Mouse (Mus musculus) spleen, adult 18-20 months (tissue): ENCODE measurements around the gene 4930519P11Rik.
A peak's percentile ranks its signal among the peaks of the same experiment; 100 is the strongest.

Experiments
- DNase-seq, 2 experiments: peaks; one replicate each; pipeline ENCODE4 v3.0.0; 2022; ENCODE audit warnings: mixed read lengths in 2 of 2

The 4930519P11Rik gene

DNA sequence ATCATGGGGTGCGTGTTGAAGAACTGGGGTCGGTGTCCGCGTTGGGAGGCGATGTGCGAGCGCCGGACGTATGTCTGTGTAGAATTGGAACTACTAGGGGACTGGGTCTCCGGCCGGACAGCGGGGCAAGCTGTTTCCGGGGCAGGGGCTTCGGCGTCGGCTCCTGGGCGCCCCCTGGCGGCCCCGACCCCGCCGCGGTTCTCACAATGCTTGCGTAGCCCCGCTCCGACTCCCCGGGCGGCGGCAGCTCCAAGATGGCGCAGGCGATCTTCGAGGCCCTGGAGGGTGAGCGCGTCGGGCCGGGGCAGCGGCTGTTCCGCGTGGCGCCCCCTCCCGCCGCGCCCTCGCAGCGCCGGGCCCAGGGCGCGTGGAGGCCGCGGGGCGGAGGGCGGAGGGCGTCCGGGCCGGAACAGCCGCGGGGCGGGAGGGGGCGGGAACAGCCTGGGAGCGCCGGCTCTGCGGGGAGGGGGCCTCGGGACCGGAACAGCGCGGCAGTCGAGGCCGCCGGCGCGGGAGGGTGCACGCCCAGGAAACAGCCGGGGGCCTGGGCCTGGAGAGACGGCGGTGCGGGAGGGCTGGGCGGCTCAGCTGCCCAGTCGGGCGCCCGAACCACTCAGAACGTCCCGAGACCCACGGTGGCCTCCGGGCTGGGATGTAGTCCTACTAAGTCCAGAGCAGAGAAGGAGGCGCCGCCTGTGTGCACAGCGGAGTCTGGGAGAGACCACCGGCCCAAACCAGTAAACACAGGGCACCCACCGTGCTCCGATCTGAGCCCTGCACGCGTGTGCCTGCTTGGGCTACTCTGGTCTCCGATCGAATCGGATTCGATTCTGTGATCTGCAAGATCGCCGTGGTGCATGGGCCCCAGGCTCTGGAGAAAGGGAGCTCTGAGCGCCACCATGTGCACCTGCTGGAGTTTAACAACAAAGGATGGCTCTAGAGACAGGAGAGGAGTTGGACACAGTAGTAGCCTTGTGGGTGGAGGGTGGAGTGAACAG is at the start of gene 4930519P11Rik, which contains the start of gene Zfp341:
4930519P11Rik (minus strand) TSS at position 320 of the 998 bp plus-strand sequence.
Zfp341 (plus strand) TSS at position 180 of the 998 bp plus-strand sequence.
- DNase-seq = peak; percentile 84 to 88

DNA sequence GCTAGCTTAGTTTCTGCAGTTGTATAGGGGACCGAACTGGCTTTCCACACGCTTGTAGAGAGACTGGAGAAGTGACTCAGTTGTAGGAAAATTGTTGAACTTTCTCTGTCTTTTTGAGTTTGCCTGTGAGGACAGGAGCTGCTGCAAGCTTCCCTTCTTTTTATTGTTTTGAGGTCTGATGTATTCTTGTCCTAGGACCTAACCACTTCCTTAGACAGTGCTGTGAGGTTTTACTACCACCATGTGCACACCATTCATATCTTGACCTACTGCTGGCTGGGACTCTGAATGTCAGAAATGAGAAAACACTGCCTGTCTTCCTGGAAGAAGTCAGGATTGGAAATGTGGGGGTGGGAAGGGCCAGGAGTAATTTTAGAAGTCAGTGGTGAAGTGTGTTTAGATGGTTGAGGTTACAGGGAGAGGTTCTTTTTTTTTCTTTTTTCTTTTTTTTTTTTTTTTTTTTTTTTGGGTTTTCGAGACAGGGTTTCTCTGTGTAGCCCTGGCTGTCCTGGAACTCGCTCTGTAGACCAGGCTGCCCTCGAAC is 46.4 kb upstream of the 4930519P11Rik start:
- DNase-seq = no peak

DNA sequence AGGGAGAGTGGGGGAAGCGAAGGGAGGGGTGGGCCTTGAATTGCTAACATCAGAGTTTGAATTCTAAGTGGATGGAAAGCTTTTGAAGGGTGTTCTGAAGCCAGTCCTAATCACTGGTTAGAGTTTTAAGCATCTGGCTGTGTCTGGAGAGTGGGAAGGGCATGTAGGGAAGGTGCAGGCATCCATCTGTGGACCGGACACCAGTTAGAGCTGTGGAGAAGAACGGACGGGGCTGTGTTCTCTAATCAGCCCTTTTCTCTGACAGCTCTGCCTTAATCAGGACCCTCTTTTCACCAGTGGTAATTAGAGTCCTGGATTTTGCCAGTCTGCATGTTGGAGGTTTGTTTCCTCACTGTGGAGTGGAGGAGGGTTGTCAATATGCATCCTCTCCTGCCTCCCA is 45.8 kb upstream of the 4930519P11Rik start:
- DNase-seq = no peak

DNA sequence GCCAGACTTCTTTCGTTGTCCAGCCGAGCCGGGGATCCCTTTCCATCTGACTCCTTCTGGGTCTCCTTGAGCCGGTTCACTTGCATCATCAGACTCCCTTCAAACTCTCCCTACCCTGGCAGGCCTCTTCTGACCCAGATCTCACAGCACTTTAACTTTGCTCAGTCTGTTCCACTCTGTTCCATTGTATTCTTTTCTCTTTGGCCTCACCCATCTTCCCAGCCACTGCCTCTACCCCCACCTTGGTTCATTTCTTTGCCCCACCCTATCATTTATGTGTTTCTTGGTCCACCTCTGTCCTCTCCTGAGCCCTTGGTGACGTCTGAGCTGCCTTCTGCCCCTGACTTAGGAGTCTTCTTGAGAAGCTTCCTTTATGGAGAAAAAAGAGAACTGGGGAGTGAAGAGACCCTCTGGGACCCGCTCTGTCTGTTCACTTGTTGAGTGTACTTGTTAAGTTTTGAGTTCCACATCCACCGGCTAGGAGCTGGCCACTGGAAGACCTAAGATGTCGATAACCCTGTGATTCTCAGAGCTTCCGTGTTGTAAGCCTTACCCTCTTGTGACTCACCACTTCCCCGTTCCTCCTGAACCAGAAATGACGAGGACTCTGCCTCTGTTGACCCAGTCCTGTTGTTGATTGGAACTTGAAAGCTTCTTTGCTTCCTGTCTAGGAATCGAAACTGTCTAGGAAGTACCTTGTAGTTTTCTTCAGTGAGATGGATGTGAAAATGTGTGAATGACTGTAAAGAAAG is 44.4 kb upstream of the 4930519P11Rik start:
- peak in 1 of 2 experiments; percentile 29 for DNase-seq

DNA sequence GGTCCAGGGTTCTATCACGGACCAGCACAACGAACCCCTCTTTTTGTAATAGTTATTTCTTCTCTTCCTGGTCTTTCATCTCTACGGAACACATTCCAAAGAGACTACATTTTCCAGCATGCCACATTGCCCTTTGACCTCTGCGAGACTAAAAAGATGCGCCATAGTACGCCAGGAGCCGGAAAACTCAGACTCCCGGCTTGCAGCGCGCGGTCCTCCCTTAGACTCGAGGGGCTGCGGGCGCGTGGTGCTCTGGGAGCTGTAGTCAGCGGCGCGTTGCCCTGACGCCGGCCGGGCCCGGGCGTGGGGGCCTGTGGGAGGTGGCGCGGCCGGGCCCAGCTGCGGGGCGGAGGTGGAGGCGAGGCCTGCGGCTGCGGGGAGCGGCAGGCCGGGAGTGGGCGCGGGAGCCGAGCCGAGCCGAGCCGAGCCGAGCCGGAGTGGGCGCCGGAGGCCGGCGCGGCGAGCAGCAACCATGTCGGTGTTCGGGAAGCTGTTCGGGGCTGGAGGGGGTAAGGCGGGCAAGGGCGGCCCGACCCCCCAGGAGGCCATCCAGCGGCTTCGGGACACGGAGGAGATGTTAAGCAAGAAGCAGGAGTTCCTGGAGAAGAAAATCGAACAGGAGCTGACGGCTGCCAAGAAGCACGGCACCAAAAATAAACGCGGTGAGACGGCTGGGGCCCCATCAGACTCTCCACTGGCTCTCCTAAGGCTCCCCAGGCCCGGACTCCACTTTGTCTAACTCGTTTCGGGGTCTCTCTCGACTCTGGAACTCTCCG is 43.7 kb upstream of the 4930519P11Rik start:
- peak; percentile 94 for DNase-seq

DNA sequence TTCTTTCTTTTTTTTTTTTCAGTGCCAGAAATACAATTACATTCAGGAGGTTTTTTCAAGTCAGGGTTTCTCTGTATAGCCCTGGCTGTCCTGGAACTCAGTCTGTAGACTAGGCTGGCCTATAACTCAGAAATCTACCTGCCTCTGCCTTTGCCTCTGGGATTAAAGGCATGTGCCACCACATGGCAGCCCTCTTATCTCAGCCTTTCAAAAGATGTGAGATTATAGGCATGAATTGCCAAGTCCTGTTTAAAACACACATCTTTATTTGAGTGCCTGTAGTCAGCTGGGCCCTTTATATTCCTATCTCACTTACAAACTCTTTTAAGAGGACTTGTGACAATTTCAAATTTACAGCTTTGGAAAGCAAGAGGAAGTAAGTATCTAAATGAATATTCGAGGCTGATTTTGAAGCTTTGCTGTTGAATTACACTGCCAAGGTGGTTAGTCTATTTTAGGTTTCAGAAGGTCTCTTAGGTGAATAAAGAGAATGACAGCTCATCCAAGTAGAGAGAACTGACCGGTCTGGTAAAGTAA is 42.7 kb upstream of the 4930519P11Rik start:
- DNase-seq = no peak

DNA sequence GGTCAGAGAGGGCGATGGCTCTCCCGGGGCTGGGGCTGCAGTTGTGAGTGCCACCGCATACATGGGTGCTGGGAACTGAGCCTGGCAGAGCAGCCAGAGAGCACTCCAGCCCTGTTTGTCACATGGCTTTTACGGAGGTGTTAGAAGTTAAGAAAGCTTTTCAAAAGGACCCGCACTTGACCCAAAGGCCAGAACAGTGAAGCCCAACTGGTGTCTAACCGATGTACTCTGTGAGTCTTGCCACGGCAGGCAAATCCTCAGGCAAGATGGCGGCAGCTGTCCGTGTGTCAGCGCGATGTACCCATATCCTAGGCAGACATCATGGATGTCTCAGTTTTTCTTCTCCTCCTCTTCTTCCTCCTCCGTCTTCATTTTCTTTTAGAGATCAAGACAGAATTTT is 41.7 kb upstream of the 4930519P11Rik start:
- DNase-seq = no peak

DNA sequence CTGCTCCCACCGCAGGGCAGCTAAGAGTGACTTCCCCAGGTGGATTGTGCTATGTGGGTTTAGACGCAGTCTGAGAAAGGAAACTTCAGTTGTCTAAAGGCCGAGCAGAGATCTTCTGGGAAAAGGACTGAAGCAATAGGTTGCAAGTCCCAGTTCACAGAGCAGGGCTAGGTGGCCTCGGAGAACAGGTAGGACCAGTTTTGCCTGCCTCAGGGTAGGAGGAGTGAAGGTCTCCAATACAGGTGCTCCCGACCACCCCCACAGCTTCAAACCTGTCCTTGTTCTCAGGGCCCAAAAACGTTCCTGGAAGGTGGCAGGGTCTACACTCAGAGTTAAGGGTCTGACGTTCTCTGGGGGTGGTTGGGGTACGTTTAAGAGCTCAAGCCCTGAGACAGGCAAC is 38.1 kb upstream of the 4930519P11Rik start, which contains the start of gene Chmp4b:
Chmp4b (plus strand) TSS at position 343 of the 400 bp plus-strand sequence.
- DNase-seq = no peak

DNA sequence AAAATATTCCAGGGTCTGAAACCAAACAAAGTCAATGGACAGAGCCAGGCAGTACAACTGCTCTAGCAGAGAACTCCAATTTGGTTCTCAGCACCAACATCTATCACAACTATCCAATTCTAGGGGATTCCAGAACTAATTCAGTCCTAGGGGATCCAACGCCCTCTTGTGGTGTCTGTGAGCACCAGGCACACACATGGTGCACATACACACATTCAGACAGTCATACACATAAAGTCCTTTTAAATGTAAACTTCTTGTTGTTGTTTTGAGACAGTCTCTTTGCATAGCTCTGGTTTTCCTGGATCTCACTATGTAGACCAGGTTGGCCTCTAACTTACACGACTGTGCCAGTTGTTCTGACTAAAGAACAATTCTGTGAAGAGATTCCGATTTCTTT is 37.2 kb upstream of the 4930519P11Rik start:
- no peak for DNase-seq

DNA sequence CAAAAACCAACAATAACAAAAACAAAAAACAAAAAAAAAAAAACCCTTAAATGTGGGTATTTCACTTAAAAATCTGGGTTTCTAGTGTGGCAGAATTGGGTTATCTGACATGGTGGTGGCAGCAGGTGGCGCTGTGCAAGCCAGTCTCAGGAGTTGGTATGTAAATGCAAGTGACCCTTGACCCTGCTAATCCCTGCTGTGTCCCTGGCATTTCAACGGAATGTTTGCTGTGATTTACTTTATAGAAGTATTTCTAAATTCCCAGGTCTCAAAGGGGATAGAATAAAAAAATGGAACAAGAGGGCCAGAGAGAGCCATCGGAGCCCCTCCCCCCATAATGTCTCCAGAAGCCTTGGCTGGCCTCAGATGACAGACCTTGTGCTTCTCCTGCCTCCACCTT is 34.8 kb upstream of the 4930519P11Rik start:
- peak in 1 of 2 experiments; percentile 39 for DNase-seq

DNA sequence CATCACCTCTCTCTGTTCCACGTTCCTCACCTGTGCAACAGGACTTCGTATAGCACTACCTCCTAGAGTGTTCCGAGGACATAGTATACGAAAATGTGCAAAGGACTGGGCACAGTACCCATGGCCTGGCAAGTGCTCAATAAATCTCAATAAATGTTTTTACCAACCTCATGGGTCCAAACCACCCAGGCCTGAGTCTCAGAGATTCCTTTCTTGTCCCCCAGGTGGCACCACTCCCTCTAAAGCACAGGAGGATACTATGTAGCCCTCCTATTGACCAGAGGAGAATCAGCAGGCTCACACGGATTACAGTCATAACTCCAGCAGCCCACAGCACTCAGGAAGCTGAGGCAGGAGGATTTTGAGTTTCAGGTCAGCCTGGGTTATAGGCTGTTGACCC is 33.4 kb upstream of the 4930519P11Rik start:
- peak in 1 of 2 experiments; percentile 19 for DNase-seq

DNA sequence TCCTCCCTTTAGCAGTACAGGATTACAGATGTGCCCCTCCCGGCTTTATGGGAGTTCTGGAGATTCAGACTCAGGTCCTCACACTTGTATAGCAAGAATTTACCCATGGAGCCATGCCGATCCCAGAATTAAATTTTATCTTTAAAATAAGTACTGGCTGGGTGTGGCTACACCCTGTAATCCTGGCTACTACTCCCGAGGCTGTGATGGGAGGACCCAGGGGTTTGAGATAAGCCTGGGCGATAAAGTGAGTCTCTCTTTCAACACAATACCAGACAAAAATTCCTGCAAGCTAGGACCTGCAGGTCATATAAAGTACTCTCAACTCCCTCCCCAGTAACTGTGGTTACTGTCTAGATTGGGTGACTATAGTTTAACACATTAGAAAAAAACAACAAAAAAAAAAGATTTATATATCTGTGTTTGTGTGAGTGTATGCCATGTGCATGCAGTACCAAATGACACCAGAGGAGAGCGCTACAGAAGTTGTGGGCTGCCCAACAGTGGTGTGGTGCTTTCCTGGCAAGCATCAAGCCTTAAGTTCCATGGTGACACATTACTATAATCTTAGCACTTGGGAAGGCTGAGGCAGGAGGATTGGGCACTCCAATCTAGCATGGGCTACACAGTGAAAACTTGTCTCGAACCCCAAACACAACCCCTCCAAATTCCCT is 29.6 kb upstream of the 4930519P11Rik start:
- no peak for DNase-seq

DNA sequence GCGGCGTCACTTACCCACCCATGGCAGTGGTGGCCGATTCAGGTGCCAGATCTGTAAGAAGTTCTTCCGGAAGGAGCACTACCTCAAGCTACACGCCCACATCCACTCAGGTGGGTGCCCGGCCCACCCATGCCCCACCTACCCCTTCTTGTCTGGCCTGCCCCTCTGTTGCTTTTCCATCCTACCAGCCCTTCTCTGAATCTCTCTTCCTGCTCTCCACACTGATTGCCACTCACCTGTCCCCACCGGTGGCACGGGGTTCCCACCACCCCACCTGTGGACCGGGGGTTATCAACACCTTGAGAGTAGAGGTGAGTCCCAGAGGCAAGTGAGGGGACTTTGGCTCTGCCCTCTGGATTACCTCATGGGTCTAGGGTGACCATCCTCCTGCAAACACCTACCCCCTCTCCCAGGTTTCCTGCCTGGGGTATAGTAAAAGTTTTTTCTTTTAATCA is 28.8 kb upstream of the 4930519P11Rik start:
- DNase-seq = no peak

DNA sequence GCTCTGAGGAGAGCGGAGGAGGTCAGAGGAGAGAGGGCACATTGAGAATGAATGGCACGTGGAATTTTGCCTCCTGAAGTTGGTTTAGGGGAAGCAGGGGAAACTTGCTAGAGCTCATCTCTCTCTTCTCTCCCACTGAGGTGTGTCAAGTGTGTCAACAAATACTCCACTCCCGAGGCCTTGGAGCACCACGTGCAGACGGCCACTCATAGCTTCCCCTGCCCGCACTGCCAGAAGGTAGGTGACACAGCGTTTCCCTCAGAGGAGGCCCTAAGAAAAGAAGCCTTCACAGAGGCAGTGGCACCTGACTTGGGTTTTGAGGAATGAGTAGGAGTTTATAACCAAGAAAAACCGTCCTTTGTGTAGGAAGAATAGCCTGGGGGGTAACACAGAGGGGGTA is 27.9 kb upstream of the 4930519P11Rik start:
- DNase-seq = no peak

DNA sequence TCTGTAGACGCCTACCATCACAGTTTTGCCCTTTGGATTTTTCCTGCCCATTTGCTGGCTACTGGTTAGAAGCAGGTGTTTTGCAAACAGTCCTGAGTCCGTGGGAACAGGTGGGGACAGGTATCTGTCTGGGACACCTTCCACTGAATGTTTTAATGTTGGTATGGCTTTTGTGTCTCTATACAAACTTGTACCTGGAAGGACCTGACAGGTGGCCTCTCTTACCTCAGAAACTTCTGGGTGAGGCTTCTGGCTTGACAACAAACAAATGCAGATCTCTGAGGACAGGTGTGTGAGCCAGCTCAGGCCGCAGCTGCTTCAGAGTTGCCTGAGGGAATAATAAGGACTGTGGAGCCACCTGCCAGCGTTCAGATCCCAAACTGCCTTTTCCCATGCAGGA is 25.9 kb upstream of the 4930519P11Rik start:
- no peak for DNase-seq

DNA sequence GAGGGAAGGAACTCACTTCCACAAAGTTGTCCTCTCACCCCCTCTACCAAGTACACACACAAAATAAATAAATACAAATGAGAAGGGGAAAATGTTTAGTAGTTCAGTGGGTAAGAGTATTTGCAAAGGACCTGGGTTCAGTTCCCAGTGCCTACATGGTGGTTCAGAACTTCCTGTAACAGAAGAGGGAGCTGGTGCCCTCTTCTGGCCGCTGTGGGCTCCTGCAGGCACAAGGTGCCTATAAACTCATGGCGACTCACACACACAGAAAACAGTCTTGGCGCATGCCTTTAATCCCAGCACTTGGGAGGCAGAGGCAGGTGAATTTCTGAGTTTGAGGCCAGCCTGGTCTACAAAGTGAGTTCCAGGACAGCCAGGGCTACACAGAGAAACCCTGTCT is 25.3 kb upstream of the 4930519P11Rik start:
- DNase-seq = no peak

DNA sequence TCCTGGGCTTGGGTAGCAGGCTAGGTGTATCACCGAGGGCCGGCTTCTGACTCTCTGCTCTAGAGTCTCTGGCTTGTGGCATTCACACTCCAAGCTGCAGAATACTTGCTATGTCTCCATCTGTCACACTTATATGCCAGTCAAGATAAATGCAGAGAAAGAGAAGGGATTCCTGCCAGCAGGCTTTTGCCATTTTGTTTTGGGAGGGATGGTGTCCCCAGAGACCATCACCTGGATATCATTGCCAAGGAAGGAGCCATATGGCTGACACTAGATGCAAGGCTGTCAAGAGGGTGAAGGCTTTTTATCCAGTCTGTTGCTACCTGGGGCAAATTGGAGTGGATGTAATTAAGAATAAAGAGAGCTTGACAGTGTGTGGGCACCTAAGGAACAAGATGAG is 22.6 kb upstream of the 4930519P11Rik start:
- no peak for DNase-seq

DNA sequence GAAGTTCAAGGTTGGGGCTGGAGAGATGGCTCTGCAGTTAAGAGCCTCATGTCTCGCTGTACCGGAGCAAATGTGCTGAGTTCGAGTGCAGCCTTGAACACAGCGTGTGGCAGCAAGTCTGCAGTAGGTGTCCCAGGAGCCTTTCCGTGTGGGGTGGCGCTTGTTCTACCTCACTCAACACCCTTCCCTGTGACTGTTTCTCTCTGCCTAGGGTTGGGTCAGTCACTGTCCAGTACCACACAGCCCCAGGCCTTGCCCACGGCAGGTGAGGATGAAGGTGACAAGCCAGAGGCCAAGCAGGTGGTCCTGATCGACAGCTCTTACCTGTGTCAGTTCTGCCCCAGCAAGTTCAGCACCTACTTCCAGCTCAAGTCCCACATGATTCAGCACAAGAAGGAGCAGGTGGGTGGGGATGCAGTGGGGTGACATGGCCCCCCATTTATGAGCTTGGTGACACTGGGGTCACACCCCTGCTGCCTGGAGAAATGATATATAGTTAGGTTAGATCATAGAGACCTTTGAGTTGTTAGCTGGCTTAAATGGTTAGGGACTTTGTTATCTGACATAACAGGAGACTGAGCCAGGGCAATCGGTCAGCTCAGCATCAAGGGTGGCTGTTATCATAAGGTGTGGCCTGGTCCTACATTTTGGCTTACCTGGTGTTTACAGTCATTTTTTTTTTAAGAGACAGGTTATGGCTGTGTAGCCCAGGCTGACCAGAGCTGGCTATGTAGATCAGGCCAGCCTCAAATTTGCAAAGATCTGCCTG is 20.8 kb upstream of the 4930519P11Rik start:
- no peak for DNase-seq

DNA sequence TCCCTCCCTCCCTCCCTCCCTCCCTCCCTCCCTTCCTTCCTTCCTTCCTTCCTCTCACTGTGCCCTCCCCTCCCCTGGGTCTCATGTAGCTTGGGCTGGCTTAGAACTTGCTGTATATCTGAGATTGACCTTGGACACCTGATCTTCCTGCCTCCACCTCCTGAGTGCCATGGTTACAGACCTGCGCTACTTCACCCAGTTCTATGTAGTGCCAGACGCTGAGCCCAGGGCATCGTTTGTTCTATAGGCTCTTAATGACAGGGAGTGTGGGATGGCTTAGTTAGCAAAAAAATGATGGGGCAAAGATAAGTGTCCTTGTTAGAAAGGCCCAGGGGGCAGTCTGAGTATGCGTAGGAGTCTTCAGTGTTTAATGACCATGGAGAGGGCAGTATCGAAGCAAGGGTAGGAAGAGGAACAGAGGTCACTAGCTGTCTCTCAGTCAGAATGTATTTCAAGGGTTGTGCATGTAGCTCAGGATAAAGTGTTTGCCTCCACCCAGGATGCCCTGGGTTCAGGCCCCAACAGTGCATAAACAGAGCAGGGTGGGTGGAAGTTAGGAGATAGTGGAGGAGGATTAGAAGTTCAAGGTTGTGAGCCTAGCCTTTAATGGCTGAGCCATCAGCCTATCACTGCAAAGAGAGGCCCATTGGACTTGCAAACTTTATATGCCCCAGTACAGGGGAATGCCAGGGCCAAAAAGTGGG is 20.0 kb upstream of the 4930519P11Rik start:
- DNase-seq = no peak
